Mouse (Mus musculus) midbrain, embryonic 12.5 days (tissue): Measurements from ENCODE around the gene Gucd1. TPM values are rescaled to one million over a fixed set of nuclear protein-coding genes. Genes with fewer than 3 reads are reported as not detected.

Experiments
- ATAC-seq: fragments of 200-750 bp; cut with Nextera tagmentation; 2 replicates; pipeline ENCODE4 v1.8.0; 2017; ENCODE audit warnings: low read depth, moderate TSS enrichment, moderate library complexity; ENCODE audit not compliant: low FRiP score
- H3K27ac ChIP-seq: fragments of 300-500 bp; sonication (generic); replicated peaks from 2 replicates; pipeline ENCODE4 v1.5.1; 2016; ENCODE audit warnings: mild to moderate bottlenecking
- H3K27me3 ChIP-seq: fragments of 300-500 bp; sonication (generic); 2 replicates; pipeline ENCODE4 v1.6.1; 2016; ENCODE audit warnings: mild to moderate bottlenecking
- H3K36me3 ChIP-seq: fragments of 300-500 bp; sonication (generic); 2 replicates; pipeline ENCODE4 v1.6.1; 2016
- H3K4me1 ChIP-seq: fragments of 300-500 bp; sonication (generic); 2 replicates; pipeline ENCODE4 v1.6.1; 2016
- H3K4me2 ChIP-seq: fragments of 300-500 bp; sonication (generic); replicated peaks from 2 replicates; pipeline ENCODE4 v1.6.1; 2016; ENCODE audit warnings: mild to moderate bottlenecking, moderate library complexity
- H3K4me3 ChIP-seq: fragments of 300-500 bp; sonication (generic); 2 replicates; pipeline ENCODE4 v1.5.1; 2016; ENCODE audit warnings: mild to moderate bottlenecking
- H3K9ac ChIP-seq: fragments of 300-500 bp; sonication (generic); replicated peaks from 2 replicates; pipeline ENCODE4 v1.6.1; 2016; ENCODE audit warnings: mild to moderate bottlenecking, moderate library complexity
- H3K9me3 ChIP-seq: fragments of 300-500 bp; sonication (generic); 2 replicates; pipeline ENCODE4 v1.6.1; 2016; ENCODE audit warnings: mild to moderate bottlenecking
- WGBS: fragments of 180-500 bp; shearing (Covaris S2); methylation state at CpG from one replicate; pipeline ENCODE4 v1.1.7; 2016; 5-methylcytosine and 5-hydroxymethylcytosine counted together
- polyA plus RNA-seq: library from polyadenylated mRNA; unstranded; fragments of >200 nt; fragmentation: Nextera tagmentation; extraction: Ambion mirVana; gene quantifications from 2 replicates; pipeline ENCODE4 v1.2.1, GENCODE M21; 2016

Gene Gucd1
- polyA plus RNA-seq, 1 experiment from 2014 or later = 29.3 TPM

- Histone ChIP-seq H3K9me3 (no peaks in the 10 kb centered on the region), H3K27ac (no peak overlapping the region), H3K4me1 (no peaks in the 10 kb centered on the region), H3K27me3 (no peaks in the 10 kb centered on the region), H3K36me3 (peaks cover 29% of the 10 kb centered on the region; the same call in 1 of the 2 replicates), H3K4me3 (no peak overlapping the region), H3K9ac (no peak overlapping the region), H3K4me2 (no peak overlapping the region)
- WGBS = 93% methylated on average over 4 of the region's 4 CpGs
- ATAC-seq = no peak
Observed at GRCm38 (mm10) chr10:75301937-75302336, 215.8 kb downstream of the Gucd1 start.

GRCm38 (mm10) chr10:75301195-75301806 is 216.5 kb downstream of the Gucd1 start:
- ATAC-seq = no peak
- WGBS = 94% methylated on average over 12 of the region's 12 CpGs
- Histone ChIP-seq H3K9ac (no peak overlapping the region), H3K27ac (no peak overlapping the region), H3K27me3 (no peaks in the 10 kb centered on the region), H3K4me3 (no peak overlapping the region), H3K4me1 (no peaks in the 10 kb centered on the region), H3K36me3 (peaks cover 27% of the 10 kb centered on the region; the same call in 1 of the 2 replicates), H3K9me3 (no peaks in the 10 kb centered on the region), H3K4me2 (no peak overlapping the region)

Other genes starting within 250 kb of the Gucd1 start
- gene Adora2a, start 201.1 kb downstream of the Gucd1 start, polyA plus RNA-seq = 1.7 and 2.7 TPM in 2 replicates
- gene Upb1, start 116.9 kb downstream of the Gucd1 start, polyA plus RNA-seq = 0.07 and 0.26 TPM in 2 replicates
- 174 and 182 TPM in 2 replicates for gene Snrpd3, start 421 bp downstream of the Gucd1 start, polyA plus RNA-seq
- gene Lrrc75b, start 42.4 kb upstream of the Gucd1 start, polyA plus RNA-seq = 10.0 and 10.3 TPM in 2 replicates
- gene Ggt1, start 43.6 kb upstream of the Gucd1 start, polyA plus RNA-seq = 1.0 and 1.2 TPM in 2 replicates
- gene Ggt5, start 71.4 kb upstream of the Gucd1 start, polyA plus RNA-seq = 1.0 and 1.7 TPM in 2 replicates
- gene Susd2, start 126.0 kb upstream of the Gucd1 start, polyA plus RNA-seq = 2.0 and 2.4 TPM in 2 replicates
- gene Cabin1, start 246.4 kb upstream of the Gucd1 start, polyA plus RNA-seq = 46.3 and 49.2 TPM in 2 replicates